Mouse (Mus musculus): ENCODE measurements around the gene Hjurp. TPM values are rescaled to one million over a fixed set of nuclear protein-coding genes. Genes with fewer than 3 reads are reported as not detected.

The Hjurp gene
- polyA plus RNA-seq, 1 experiment from 2014 or later = 211 TPM

GRCm38 (mm10) chr1:88264237-88264868 is 13.1 kb downstream of the Hjurp start:
- ATAC-seq (ENCODE audit: insufficient number of reproducible peaks, insufficient read depth, low FRiP score, low read depth) = no peak
- Histone ChIP-seq H3K9me3 (ENCODE audit: control insufficient read depth, low read depth, low read length) (no peaks in the 10 kb centered on the region; the same call in 1 of the 2 replicates), H3K36me3 (ENCODE audit: control insufficient read depth, insufficient read depth, low read length) (peaks cover 95% of the 10 kb centered on the region), H3K4me3 (ENCODE audit: low read depth, low read length) (no peak overlapping the region), H3K4me1 (ENCODE audit: control insufficient read depth, insufficient read depth, low read length) (peaks cover 4% of the 10 kb centered on the region; the same call in 1 of the 2 replicates), H3K27ac (ENCODE audit: low read length) (no peak overlapping the region), H3K9ac (replicated peaks; ENCODE audit: low read depth, low read length) (no peak overlapping the region), H3K27me3 (ENCODE audit: control insufficient read depth, insufficient read depth, low read length) (no peaks in the 10 kb centered on the region), H3K4me2 (replicated peaks; ENCODE audit: low read depth, low read length) (no peak overlapping the region)
- 87% methylated on average over 7 of the region's 7 CpGs for WGBS

GRCm38 (mm10) chr1:88263778-88264177 is 13.7 kb downstream of the Hjurp start:
- Histone ChIP-seq H3K9ac (replicated peaks; ENCODE audit: low read depth, low read length) (no peak overlapping the region), H3K27me3 (ENCODE audit: control insufficient read depth, insufficient read depth, low read length) (no peaks in the 10 kb centered on the region), H3K4me2 (replicated peaks; ENCODE audit: low read depth, low read length) (no peak overlapping the region), H3K4me3 (ENCODE audit: low read depth, low read length) (no peak overlapping the region), H3K9me3 (ENCODE audit: control insufficient read depth, low read depth, low read length) (no peaks in the 10 kb centered on the region; the same call in 1 of the 2 replicates), H3K27ac (ENCODE audit: low read length) (no peak overlapping the region), H3K36me3 (ENCODE audit: control insufficient read depth, insufficient read depth, low read length) (peaks cover 90% of the 10 kb centered on the region), H3K4me1 (ENCODE audit: control insufficient read depth, insufficient read depth, low read length) (peaks cover 4% of the 10 kb centered on the region; the same call in 1 of the 2 replicates)
- 92% methylated on average over 5 of the region's 5 CpGs for WGBS
- ATAC-seq (ENCODE audit: insufficient number of reproducible peaks, insufficient read depth, low FRiP score, low read depth) = no peak

- no peak overlapping the region for H3K4me3 ChIP-seq (ENCODE audit: low read depth, low read length)
- peaks cover 82% of the 10 kb centered on the region for H3K36me3 ChIP-seq (ENCODE audit: control insufficient read depth, insufficient read depth, low read length)
- 70% methylated on average over 6 of the region's 6 CpGs for WGBS
- H3K4me2 ChIP-seq (replicated peaks; ENCODE audit: low read depth, low read length) = no peak overlapping the region
- no peak for ATAC-seq (ENCODE audit: insufficient number of reproducible peaks, insufficient read depth, low FRiP score, low read depth)
- peak overlapping the region; percentile 0; the same call in 1 of the 2 replicates for H3K27ac ChIP-seq (ENCODE audit: low read length)
- H3K27me3 ChIP-seq (ENCODE audit: control insufficient read depth, insufficient read depth, low read length) = no peaks in the 10 kb centered on the region
- H3K9ac ChIP-seq (replicated peaks; ENCODE audit: low read depth, low read length) = no peak overlapping the region
- H3K4me1 ChIP-seq (ENCODE audit: control insufficient read depth, insufficient read depth, low read length) = peaks cover 4% of the 10 kb centered on the region; the same call in 1 of the 2 replicates
- no peaks in the 10 kb centered on the region; the same call in 1 of the 2 replicates for H3K9me3 ChIP-seq (ENCODE audit: control insufficient read depth, low read depth, low read length)
These were observed 14.5 kb downstream of the Hjurp start for GRCm38 (mm10) chr1:88262961-88263360.

- peak; percentile 10 for ATAC-seq (ENCODE audit: insufficient number of reproducible peaks, insufficient read depth, low FRiP score, low read depth)
- H3K27ac ChIP-seq (ENCODE audit: low read length) = peak overlapping the region; percentile 0; the same call in 1 of the 2 replicates
These were observed 15.2 kb downstream of the Hjurp start for GRCm38 (mm10) chr1:88262255-88262654.

GRCm38 (mm10) chr1:88261706-88262105 is 15.7 kb downstream of the Hjurp start:
- 84% methylated on average over 7 of the region's 7 CpGs for WGBS
- Histone ChIP-seq H3K4me3 (ENCODE audit: low read depth, low read length) (no peak overlapping the region), H3K9me3 (ENCODE audit: control insufficient read depth, low read depth, low read length) (no peaks in the 10 kb centered on the region; the same call in 1 of the 2 replicates), H3K27ac (ENCODE audit: low read length) (no peak overlapping the region), H3K27me3 (ENCODE audit: control insufficient read depth, insufficient read depth, low read length) (no peaks in the 10 kb centered on the region), H3K4me2 (replicated peaks; ENCODE audit: low read depth, low read length) (no peak overlapping the region), H3K36me3 (ENCODE audit: control insufficient read depth, insufficient read depth, low read length) (peaks cover 69% of the 10 kb centered on the region), H3K9ac (replicated peaks; ENCODE audit: low read depth, low read length) (no peak overlapping the region), H3K4me1 (ENCODE audit: control insufficient read depth, insufficient read depth, low read length) (peaks cover 4% of the 10 kb centered on the region; the same call in 1 of the 2 replicates)
- ATAC-seq (ENCODE audit: insufficient number of reproducible peaks, insufficient read depth, low FRiP score, low read depth) = no peak

More at GRCm38 (mm10) chr1:88262255-88262654, 15.2 kb downstream of the Hjurp start:
- Histone ChIP-seq H3K27me3 (ENCODE audit: control insufficient read depth, insufficient read depth, low read length) (no peaks in the 10 kb centered on the region), H3K36me3 (ENCODE audit: control insufficient read depth, insufficient read depth, low read length) (peaks cover 74% of the 10 kb centered on the region), H3K9ac (replicated peaks; ENCODE audit: low read depth, low read length) (no peak overlapping the region), H3K4me3 (ENCODE audit: low read depth, low read length) (no peak overlapping the region), H3K4me1 (ENCODE audit: control insufficient read depth, insufficient read depth, low read length) (peaks cover 4% of the 10 kb centered on the region; the same call in 1 of the 2 replicates), H3K9me3 (ENCODE audit: control insufficient read depth, low read depth, low read length) (no peaks in the 10 kb centered on the region; the same call in 1 of the 2 replicates), H3K4me2 (replicated peaks; ENCODE audit: low read depth, low read length) (no peak overlapping the region)
- 58% methylated on average over 4 of the region's 4 CpGs for WGBS

- WGBS = 81% methylated on average over 10 of the region's 10 CpGs
- Histone ChIP-seq H3K4me2 (replicated peaks; ENCODE audit: low read depth, low read length) (no peak overlapping the region), H3K4me1 (ENCODE audit: control insufficient read depth, insufficient read depth, low read length) (peaks cover 4% of the 10 kb centered on the region; the same call in 1 of the 2 replicates), H3K36me3 (ENCODE audit: control insufficient read depth, insufficient read depth, low read length) (peaks cover 60% of the 10 kb centered on the region), H3K4me3 (ENCODE audit: low read depth, low read length) (no peak overlapping the region), H3K27ac (ENCODE audit: low read length) (no peak overlapping the region), H3K9ac (replicated peaks; ENCODE audit: low read depth, low read length) (no peak overlapping the region), H3K9me3 (ENCODE audit: control insufficient read depth, low read depth, low read length) (peaks cover 9% of the 10 kb centered on the region; the same call in 1 of the 2 replicates), H3K27me3 (ENCODE audit: control insufficient read depth, insufficient read depth, low read length) (no peaks in the 10 kb centered on the region)
- ATAC-seq (ENCODE audit: insufficient number of reproducible peaks, insufficient read depth, low FRiP score, low read depth) = no peak
These were observed 16.6 kb downstream of the Hjurp start for GRCm38 (mm10) chr1:88260604-88261377.

GRCm38 (mm10) chr1:88260114-88260513 is 17.3 kb downstream of the Hjurp start:
- 75% methylated on average over 6 of the region's 6 CpGs for WGBS
- H3K9me3 ChIP-seq (ENCODE audit: control insufficient read depth, low read depth, low read length) = peaks cover 14% of the 10 kb centered on the region
- no peak overlapping the region for H3K4me2 ChIP-seq (replicated peaks; ENCODE audit: low read depth, low read length)
- no peak overlapping the region for H3K9ac ChIP-seq (replicated peaks; ENCODE audit: low read depth, low read length)
- no peak overlapping the region for H3K27ac ChIP-seq (ENCODE audit: low read length)
- H3K27me3 ChIP-seq (ENCODE audit: control insufficient read depth, insufficient read depth, low read length) = no peaks in the 10 kb centered on the region
- peak; percentile 2; the same call in 1 of the 2 replicates for ATAC-seq (ENCODE audit: insufficient number of reproducible peaks, insufficient read depth, low FRiP score, low read depth)
- peaks cover 53% of the 10 kb centered on the region for H3K36me3 ChIP-seq (ENCODE audit: control insufficient read depth, insufficient read depth, low read length)
- no peak overlapping the region for H3K4me3 ChIP-seq (ENCODE audit: low read depth, low read length)
- H3K4me1 ChIP-seq (ENCODE audit: control insufficient read depth, insufficient read depth, low read length) = peaks cover 4% of the 10 kb centered on the region; the same call in 1 of the 2 replicates

- H3K4me1 ChIP-seq (ENCODE audit: control insufficient read depth, insufficient read depth, low read length) = peaks cover 4% of the 10 kb centered on the region; the same call in 1 of the 2 replicates
- ATAC-seq (ENCODE audit: insufficient number of reproducible peaks, insufficient read depth, low FRiP score, low read depth) = no peak
- no peak overlapping the region for H3K4me2 ChIP-seq (replicated peaks; ENCODE audit: low read depth, low read length)
- peaks cover 19% of the 10 kb centered on the region for H3K9me3 ChIP-seq (ENCODE audit: control insufficient read depth, low read depth, low read length)
- no peak overlapping the region for H3K4me3 ChIP-seq (ENCODE audit: low read depth, low read length)
- peaks cover 48% of the 10 kb centered on the region for H3K36me3 ChIP-seq (ENCODE audit: control insufficient read depth, insufficient read depth, low read length)
- 66% methylated on average over 4 of the region's 4 CpGs for WGBS
- no peak overlapping the region for H3K9ac ChIP-seq (replicated peaks; ENCODE audit: low read depth, low read length)
- H3K27me3 ChIP-seq (ENCODE audit: control insufficient read depth, insufficient read depth, low read length) = no peaks in the 10 kb centered on the region
- no peak overlapping the region for H3K27ac ChIP-seq (ENCODE audit: low read length)
These were observed 17.8 kb downstream of the Hjurp start for GRCm38 (mm10) chr1:88259643-88260024.

Measured in stomach, embryonic 14.5 days (tissue).